Mouse (Mus musculus) midbrain, embryonic 16.5 days (tissue): Measurements from ENCODE around the gene Eng. TPM values are rescaled to one million over a fixed set of nuclear protein-coding genes. Genes with fewer than 3 reads are reported as not detected.

Source experiments
- ATAC-seq: fragments of 200-750 bp; cut with Nextera tagmentation; 2 replicates; pipeline ENCODE4 v1.8.0; 2017; ENCODE audit warnings: moderate TSS enrichment
- H3K27ac ChIP-seq: fragments of 300-500 bp; sonication (generic); 2 replicates; pipeline ENCODE4 v1.5.1; 2014; ENCODE audit warnings: mild to moderate bottlenecking, low read length, mixed read lengths
- H3K27me3 ChIP-seq: fragments of 300-500 bp; sonication (generic); 2 replicates; pipeline ENCODE4 v1.6.1; 2014; ENCODE audit warnings: low read depth, low read length, mixed read lengths; ENCODE audit not compliant: control insufficient read depth, insufficient read depth
- H3K36me3 ChIP-seq: fragments of 300-500 bp; sonication (generic); 2 replicates; pipeline ENCODE4 v1.6.1; 2014; ENCODE audit warnings: mild to moderate bottlenecking, low read length, moderate library complexity, mixed read lengths; ENCODE audit not compliant: control insufficient read depth, insufficient read depth
- H3K4me1 ChIP-seq: fragments of 300-500 bp; sonication (generic); 2 replicates; pipeline ENCODE4 v1.6.1; 2014; ENCODE audit warnings: mild to moderate bottlenecking, low read length, mixed read lengths; ENCODE audit not compliant: control insufficient read depth, insufficient read depth
- H3K4me2 ChIP-seq: fragments of 300-500 bp; sonication (generic); 2 replicates; pipeline ENCODE4 v1.6.1; 2014; ENCODE audit warnings: mild to moderate bottlenecking, low read length, mixed read lengths
- H3K4me3 ChIP-seq: fragments of 300-500 bp; sonication (generic); 2 replicates; pipeline ENCODE4 v1.5.1; 2014; ENCODE audit warnings: low read depth, mild to moderate bottlenecking, low read length, moderate library complexity, mixed read lengths
- H3K9ac ChIP-seq: fragments of 300-500 bp; sonication (generic); 2 replicates; pipeline ENCODE4 v1.6.1; 2014; ENCODE audit warnings: low read depth, low read length, mixed read lengths
- H3K9me3 ChIP-seq: fragments of 300-500 bp; sonication (generic); replicated peaks from 2 replicates; pipeline ENCODE4 v1.6.1; 2014; ENCODE audit warnings: mild to moderate bottlenecking, low read length, mixed read lengths; ENCODE audit not compliant: control insufficient read depth, poor library complexity, severe bottlenecking
- WGBS: fragments of 180-500 bp; shearing (Covaris S2); extraction: QIAGEN DNeasy Blood & Tissue Kit; methylation state at CpG from one replicate; pipeline ENCODE4 v1.1.7; 2014; 5-methylcytosine and 5-hydroxymethylcytosine counted together
- polyA plus RNA-seq: library from polyadenylated mRNA; unstranded; fragments of >200 nt; fragmentation: Nextera tagmentation; extraction: Ambion mirVana; gene quantifications from 2 replicates; pipeline ENCODE4 v1.2.1, GENCODE M21; 2015

Gene Eng
- polyA plus RNA-seq, 1 experiment from 2014 or later, result 27.2 TPM

DNA sequence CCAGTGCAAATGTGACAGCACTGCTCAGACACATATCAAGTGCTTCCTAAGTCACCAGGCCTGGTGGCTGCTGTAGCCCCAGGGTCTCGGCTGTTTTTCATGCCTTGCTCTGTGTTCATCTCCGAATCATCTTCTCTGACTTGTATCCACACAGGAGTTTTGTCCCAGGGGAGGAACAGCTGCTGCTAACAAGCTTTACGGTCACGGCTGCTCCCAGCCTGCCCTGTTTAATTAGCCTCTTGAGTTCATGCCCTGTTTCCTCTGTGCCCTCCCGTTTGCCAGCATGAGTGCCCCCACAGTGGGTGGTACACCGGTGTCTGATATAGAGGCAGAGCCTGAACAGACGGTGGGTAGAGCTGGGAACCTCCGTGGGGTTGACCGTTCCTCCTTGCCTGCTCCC, 28.3 kb upstream of the Eng start:
- Histone ChIP-seq H3K9me3 (0 out of 2 replicates have a peak, but pooled peaks cover 3% of the 10 kb centered on the region), H3K36me3 (peaks cover 2% of the 10 kb centered on the region; the same call in 1 of the 2 replicates), H3K4me3 (no peak overlapping the region), H3K27me3 (no peaks in the 10 kb centered on the region), H3K4me1 (peaks cover 6% of the 10 kb centered on the region; the same call in 1 of the 2 replicates), H3K4me2 (no peak overlapping the region), H3K9ac (no peak overlapping the region), H3K27ac (no peak overlapping the region)
- 48% methylated on average over 9 of the region's 9 CpGs for WGBS
- ATAC-seq, result 0 out of 2 replicates have a peak, but pooled peaks have one; percentile 37

DNA sequence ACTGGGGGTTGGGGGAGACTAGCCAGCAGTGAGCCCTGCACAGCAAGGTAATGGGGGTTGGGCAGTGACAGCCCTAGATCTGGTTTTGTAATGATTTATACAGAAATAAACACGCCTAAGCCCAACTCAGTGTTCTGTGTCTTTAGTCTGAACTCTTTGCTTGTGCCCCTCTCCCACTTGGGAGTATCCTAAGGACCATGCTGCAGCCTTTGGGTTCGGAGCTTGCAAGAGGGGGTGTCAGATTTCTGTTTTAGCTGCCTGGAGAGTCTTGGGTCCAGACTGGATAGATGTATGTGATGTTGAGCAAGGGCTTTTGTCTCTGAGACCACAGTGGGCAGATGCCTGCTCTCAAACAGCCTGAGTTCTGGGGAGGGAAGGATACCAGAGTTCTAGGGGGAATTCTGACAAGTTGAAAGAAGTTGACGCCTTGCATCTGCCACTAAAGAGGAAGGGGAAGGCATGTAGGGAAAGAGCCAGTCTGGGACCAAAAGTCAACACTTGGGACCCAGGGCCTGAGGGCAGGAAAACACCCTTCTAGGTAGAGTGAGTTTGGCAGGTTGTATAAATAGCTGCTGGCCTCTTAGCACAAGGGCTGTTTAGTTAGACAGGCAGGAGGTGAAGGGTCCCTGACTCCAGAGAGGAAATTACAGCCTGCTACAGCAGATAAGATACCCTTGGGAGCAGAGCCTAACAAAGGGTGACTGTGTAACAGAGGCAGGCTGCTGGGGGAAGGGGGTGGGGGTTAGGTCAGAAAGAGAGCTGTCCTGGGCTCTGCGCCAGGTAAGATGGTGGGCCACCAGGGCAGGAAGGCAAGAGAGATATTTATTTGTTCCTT, 25.5 kb upstream of the Eng start:
- Histone ChIP-seq H3K27ac (no peak overlapping the region; the same call in 1 of the 2 replicates), H3K36me3 (peaks cover 2% of the 10 kb centered on the region; the same call in 1 of the 2 replicates), H3K4me1 (peaks cover 15% of the 10 kb centered on the region), H3K9ac (no peak overlapping the region), H3K27me3 (no peaks in the 10 kb centered on the region), H3K9me3 (0 out of 2 replicates have a peak, but pooled peaks cover 3% of the 10 kb centered on the region), H3K4me2 (no peak overlapping the region), H3K4me3 (no peak overlapping the region)
- WGBS, result 43% methylated on average over 4 of the region's 4 CpGs
- no peak for ATAC-seq

DNA sequence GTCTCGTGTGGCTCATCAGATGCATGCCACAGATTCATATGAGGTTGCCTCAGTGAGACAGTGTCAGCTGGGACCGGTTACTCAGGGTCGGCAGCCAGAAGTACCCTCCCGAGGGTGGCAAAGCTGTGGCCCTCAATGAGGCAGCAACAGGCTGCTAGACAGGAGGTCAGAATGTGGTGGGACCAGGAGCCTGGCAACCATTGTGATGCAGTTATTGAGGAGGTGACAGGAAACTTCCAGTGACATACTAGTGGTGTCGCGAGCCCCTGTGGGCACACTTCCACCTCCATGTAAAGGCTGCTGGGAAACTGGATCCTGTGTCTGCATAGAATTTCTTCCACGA, 24.9 kb upstream of the Eng start, which contains the start of gene Ak1:
TSS of gene Ak1 (plus strand) at position 242 of the 343 bp plus-strand sequence.
- no peak within 1 kb of the TSS for H3K4me3 ChIP-seq
- H3K4me1 ChIP-seq, result peaks cover 21% of the 10 kb centered on the region
- WGBS, result 40% methylated on average over 7 of the region's 7 CpGs
- peaks cover 2% of the 10 kb centered on the region; the same call in 1 of the 2 replicates for H3K36me3 ChIP-seq
- H3K9me3 ChIP-seq, result 0 out of 2 replicates have a peak, but pooled peaks cover 3% of the 10 kb centered on the region
- no peak for ATAC-seq
- no peaks in the 10 kb centered on the region for H3K27me3 ChIP-seq
- no peak within 1 kb of the TSS for H3K4me2 ChIP-seq
- no peak within 1 kb of the TSS; the same call in 1 of the 2 replicates for H3K27ac ChIP-seq
- H3K9ac ChIP-seq, result no peak within 1 kb of the TSS

DNA sequence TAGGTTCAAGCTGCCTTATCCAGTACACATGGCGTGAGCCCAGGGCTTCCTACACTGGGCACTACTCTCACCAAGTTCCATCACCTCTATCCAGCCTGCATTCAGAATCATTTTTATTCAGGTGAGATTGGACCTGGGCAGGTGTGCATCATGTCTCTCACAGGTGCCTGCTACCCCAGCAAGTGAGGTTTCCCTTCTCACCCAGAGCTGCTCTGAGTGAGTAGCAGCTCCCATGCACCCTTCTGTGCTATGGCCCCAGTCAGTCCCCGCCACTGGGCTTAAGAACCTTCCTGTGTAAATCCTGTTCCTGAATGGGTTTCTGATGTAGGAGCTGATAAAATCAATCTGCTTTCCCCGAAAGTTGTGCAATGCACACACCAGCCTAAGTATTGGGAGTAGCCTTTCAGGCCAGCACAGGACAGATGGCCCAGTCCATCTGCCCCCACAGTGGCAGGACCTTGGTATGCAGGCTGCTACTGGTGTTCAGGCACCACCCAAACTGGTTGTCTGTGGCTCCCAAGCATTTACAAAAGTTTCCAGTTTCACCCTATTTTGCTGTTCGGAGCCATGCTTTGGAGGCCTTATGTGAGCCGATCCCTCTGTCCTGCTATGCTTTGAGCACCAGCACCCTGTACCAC, 22.2 kb upstream of the Eng start:
- Histone ChIP-seq H3K27me3 (no peaks in the 10 kb centered on the region), H3K9ac (no peak overlapping the region), H3K4me3 (no peak overlapping the region), H3K9me3 (no peaks in the 10 kb centered on the region), H3K27ac (no peak overlapping the region), H3K4me2 (no peak overlapping the region), H3K36me3 (no peaks in the 10 kb centered on the region), H3K4me1 (peaks cover 48% of the 10 kb centered on the region)
- WGBS, result 78% methylated on average over 5 of the region's 5 CpGs
- ATAC-seq, result no peak

DNA sequence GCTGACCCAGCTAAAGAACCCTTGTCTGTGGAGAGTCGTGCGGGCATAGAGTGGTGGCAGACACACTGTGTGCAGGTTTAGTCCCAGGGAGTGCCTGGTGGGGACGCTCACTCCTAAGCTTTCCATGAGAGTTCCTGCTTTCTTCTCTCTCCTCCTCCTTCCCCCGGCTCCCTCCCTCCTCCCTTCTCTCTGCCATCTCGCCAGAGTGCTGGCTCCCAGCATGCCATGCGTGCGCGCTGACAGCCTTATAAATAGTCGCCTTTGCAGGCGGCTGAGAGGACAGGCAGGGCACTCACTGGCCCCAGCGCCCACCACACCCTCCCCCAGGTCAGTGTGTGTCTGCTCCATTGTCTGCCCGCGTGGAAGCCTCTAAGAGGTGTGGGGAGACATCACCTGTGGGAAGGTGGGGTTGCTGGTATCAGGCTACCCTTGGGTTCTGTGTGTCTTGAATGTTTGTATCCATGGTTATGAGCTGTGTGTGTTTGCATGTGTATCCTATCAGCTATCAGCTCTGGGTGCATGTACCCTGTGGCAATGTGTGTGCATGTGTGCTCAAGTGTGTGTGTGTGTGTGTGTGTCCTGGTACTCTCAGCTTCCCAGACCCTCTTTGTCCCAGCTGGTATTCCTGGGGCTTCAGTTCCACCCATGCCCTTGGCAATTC, 21.1 kb upstream of the Eng start:
- Histone ChIP-seq H3K4me2 (peak overlapping the region; percentile 74), H3K4me1 (peaks cover 53% of the 10 kb centered on the region), H3K9ac (peak overlapping the region; percentile 74), H3K27ac (peak overlapping the region; percentile 91), H3K27me3 (no peaks in the 10 kb centered on the region), H3K9me3 (no peaks in the 10 kb centered on the region), H3K36me3 (no peaks in the 10 kb centered on the region), H3K4me3 (peak overlapping the region; percentile 45)
- ATAC-seq, result peak; percentile 60
- 4% methylated on average over 13 of the region's 13 CpGs for WGBS

DNA sequence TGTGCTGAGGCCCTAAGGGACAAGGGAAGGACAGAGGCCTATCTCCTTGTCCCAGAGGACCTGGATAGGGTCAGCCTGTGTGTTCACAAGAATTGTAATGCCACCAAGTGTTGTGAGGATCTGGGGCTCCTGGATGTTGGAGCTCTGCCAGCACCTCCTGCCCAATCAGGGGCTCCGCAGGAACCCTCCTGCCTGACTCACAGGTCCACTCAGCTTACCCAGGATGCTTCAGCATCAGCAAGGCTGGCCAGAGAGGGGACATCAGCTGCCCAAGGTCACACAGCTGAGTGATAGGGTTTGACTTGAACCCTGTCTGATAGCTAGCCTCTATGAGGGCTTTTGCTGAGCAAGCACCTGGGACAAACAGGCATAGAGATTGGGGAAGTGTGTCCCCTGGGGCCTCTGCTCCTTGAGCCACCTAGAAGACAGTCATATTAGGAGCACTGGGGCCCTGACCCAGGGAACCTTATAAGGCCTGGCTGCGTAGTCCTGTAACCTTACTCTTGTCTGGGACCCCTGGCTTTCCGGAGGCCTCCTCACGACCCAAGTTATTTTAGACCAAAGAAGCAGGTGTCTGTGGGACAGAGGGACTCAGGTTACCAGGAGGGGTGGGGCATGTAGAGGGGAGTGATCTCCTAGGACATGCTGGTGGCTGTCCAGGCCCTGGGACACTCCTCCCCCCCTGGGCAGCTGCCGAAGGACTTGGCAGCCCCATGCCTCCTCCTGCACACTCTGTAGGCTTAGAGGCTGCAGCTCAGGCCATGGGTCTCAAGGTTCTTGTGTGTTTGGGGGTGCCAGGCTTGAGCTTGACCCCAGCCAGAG, 20.3 kb upstream of the Eng start:
- Histone ChIP-seq H3K4me1 (peaks cover 49% of the 10 kb centered on the region), H3K4me2 (peak overlapping the region; percentile 74), H3K36me3 (no peaks in the 10 kb centered on the region), H3K27me3 (no peaks in the 10 kb centered on the region), H3K4me3 (peak overlapping the region; percentile 45), H3K27ac (peak overlapping the region; percentile 91), H3K9ac (peak overlapping the region; percentile 74), H3K9me3 (no peaks in the 10 kb centered on the region)
- 66% methylated on average over 5 of the region's 5 CpGs for whole genome bisulfite sequencing
- peak; percentile 1 for ATAC-seq

DNA sequence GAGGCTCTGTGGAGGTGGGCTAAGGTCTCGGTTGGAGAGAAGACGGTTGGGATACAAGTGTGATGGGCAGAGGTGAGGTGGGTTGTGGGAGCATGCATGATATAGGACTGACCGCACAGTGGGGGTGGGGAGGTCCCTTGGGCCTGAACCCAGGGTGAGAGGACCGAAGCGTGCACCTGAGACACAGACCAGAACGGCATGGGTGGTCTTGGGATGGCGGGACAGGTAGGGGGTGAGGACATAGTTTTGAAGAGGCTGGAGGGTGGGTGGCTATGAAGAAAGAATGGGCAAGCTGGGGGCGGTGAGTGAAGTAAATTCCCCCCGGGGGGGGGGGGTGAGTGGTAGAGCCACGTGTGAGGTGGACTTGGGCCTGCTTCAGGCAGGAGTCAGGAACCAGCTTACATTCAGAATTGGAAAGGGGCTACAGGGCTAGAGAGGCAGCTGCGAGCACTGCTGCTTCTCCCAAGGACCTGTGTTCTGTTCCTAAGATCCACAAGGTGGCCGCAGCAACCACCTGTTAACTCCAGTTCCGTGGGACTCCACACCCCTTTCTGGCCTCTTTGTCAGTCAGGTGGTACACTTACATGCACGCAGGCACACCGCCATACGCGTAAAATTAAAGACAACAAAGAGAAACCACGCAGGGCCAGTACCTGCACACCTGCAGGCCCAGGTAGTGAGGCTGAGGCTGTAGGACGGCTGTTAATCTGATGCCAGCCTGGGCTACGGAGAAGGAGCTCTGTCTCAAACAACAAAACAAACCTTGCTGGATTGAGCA, 18.9 kb upstream of the Eng start:
- Histone ChIP-seq H3K27ac (no peak overlapping the region), H3K4me1 (peaks cover 47% of the 10 kb centered on the region), H3K4me3 (no peak overlapping the region), H3K4me2 (0 out of 2 replicates have a peak overlapping the region, but pooled peaks have one; percentile 5), H3K9me3 (no peaks in the 10 kb centered on the region), H3K27me3 (no peaks in the 10 kb centered on the region), H3K9ac (peak overlapping the region; percentile 47; the same call in 1 of the 2 replicates), H3K36me3 (no peaks in the 10 kb centered on the region)
- WGBS, result 74% methylated on average over 19 of the region's 20 CpGs
- no peak for ATAC-seq
